Mouse (Mus musculus): Measurements from ENCODE around the gene Fgd2. TPM values are rescaled to one million over a fixed set of nuclear protein-coding genes. Genes with fewer than 3 reads are reported as not detected.

Fgd2 gene
- polyA plus RNA-seq, 1 experiment from 2014 or later: 6.4 TPM

- Histone ChIP-seq H3K9me3 (replicated peaks) (no peaks in the 10 kb centered on the region), H3K27ac (no peak overlapping the region), H3K4me3 (no peak overlapping the region), H3K27me3 (ENCODE audit: low read depth, poor library complexity, severe bottlenecking) (peaks cover 94% of the 10 kb centered on the region), H3K36me3 (no peaks in the 10 kb centered on the region), H3K4me1 (peaks cover 53% of the 10 kb centered on the region)
- WGBS: 93% methylated on average over 3 of the region's 3 CpGs
- DNase-seq (ENCODE audit: low spot score): no peak
Observed at GRCm38 (mm10) chr17:29323625-29324024, 37.1 kb upstream of the Fgd2 start.

GRCm38 (mm10) chr17:29325831-29326230, 34.9 kb upstream of the Fgd2 start:
- 50% methylated on average over 13 of the region's 13 CpGs for WGBS
- H3K36me3 ChIP-seq: peaks cover 11% of the 10 kb centered on the region
- peaks cover 77% of the 10 kb centered on the region for H3K27me3 ChIP-seq (ENCODE audit: low read depth, poor library complexity, severe bottlenecking)
- peak overlapping the region; percentile 50; the same call in 1 of the 2 replicates for H3K4me3 ChIP-seq
- H3K9me3 ChIP-seq (replicated peaks): no peaks in the 10 kb centered on the region
- DNase-seq (ENCODE audit: low spot score): no peak
- peak overlapping the region; percentile 77; the same call in 1 of the 2 replicates for H3K27ac ChIP-seq
- H3K4me1 ChIP-seq: peaks cover 41% of the 10 kb centered on the region

GRCm38 (mm10) chr17:29326531-29327529, 33.9 kb upstream of the Fgd2 start:
- Histone ChIP-seq H3K9me3 (replicated peaks) (no peaks in the 10 kb centered on the region), H3K4me1 (peaks cover 34% of the 10 kb centered on the region), H3K27me3 (ENCODE audit: low read depth, poor library complexity, severe bottlenecking) (peaks cover 67% of the 10 kb centered on the region), H3K36me3 (peaks cover 20% of the 10 kb centered on the region), H3K27ac (peak overlapping the region; percentile 77), H3K4me3 (peak overlapping the region; percentile 50)
- DNase-seq (ENCODE audit: low spot score): peak; percentile 76
- WGBS: 13% methylated on average over 52 of the region's 52 CpGs

GRCm38 (mm10) chr17:29327691-29328090, 33.0 kb upstream of the Fgd2 start:
- peak overlapping the region; percentile 77; the same call in 1 of the 2 replicates for H3K27ac ChIP-seq
- peaks cover 59% of the 10 kb centered on the region for H3K27me3 ChIP-seq (ENCODE audit: low read depth, poor library complexity, severe bottlenecking)
- peaks cover 25% of the 10 kb centered on the region for H3K4me1 ChIP-seq
- peaks cover 29% of the 10 kb centered on the region for H3K36me3 ChIP-seq
- H3K4me3 ChIP-seq: no peak overlapping the region
- H3K9me3 ChIP-seq (replicated peaks): no peaks in the 10 kb centered on the region
- no peak for DNase-seq (ENCODE audit: low spot score)
- 80% methylated on average over 9 of the region's 9 CpGs for WGBS

- no peak for DNase-seq (ENCODE audit: low spot score)
- Histone ChIP-seq H3K4me1 (peaks cover 22% of the 10 kb centered on the region), H3K27me3 (ENCODE audit: low read depth, poor library complexity, severe bottlenecking) (peaks cover 38% of the 10 kb centered on the region), H3K4me3 (no peak overlapping the region), H3K36me3 (peaks cover 51% of the 10 kb centered on the region), H3K27ac (no peak overlapping the region), H3K9me3 (replicated peaks) (no peaks in the 10 kb centered on the region)
- 88% methylated on average over 3 of the region's 3 CpGs for WGBS
Observed at GRCm38 (mm10) chr17:29330221-29330620, 30.5 kb upstream of the Fgd2 start.

GRCm38 (mm10) chr17:29330671-29331410, 29.9 kb upstream of the Fgd2 start:
- H3K36me3 ChIP-seq: peaks cover 57% of the 10 kb centered on the region
- H3K4me1 ChIP-seq: peaks cover 20% of the 10 kb centered on the region
- H3K4me3 ChIP-seq: no peak overlapping the region
- peaks cover 33% of the 10 kb centered on the region for H3K27me3 ChIP-seq (ENCODE audit: low read depth, poor library complexity, severe bottlenecking)
- no peaks in the 10 kb centered on the region for H3K9me3 ChIP-seq (replicated peaks)
- no peak overlapping the region for H3K27ac ChIP-seq
- 45% methylated on average over 5 of the region's 5 CpGs for WGBS
- no peak for DNase-seq (ENCODE audit: low spot score)

- no peak overlapping the region for H3K27ac ChIP-seq
- DNase-seq (ENCODE audit: low spot score): no peak
- no peaks in the 10 kb centered on the region for H3K9me3 ChIP-seq (replicated peaks)
- 73% methylated on average over 4 of the region's 4 CpGs for WGBS
- H3K27me3 ChIP-seq (ENCODE audit: low read depth, poor library complexity, severe bottlenecking): peaks cover 19% of the 10 kb centered on the region
- H3K4me3 ChIP-seq: no peak overlapping the region
- peaks cover 6% of the 10 kb centered on the region for H3K4me1 ChIP-seq
- peaks cover 71% of the 10 kb centered on the region for H3K36me3 ChIP-seq
Observed at GRCm38 (mm10) chr17:29332186-29332685, 28.5 kb upstream of the Fgd2 start.

- no peak overlapping the region for H3K27ac ChIP-seq
- H3K4me3 ChIP-seq: no peak overlapping the region
- H3K27me3 ChIP-seq (ENCODE audit: low read depth, poor library complexity, severe bottlenecking): no peaks in the 10 kb centered on the region
- H3K36me3 ChIP-seq: peaks cover 96% of the 10 kb centered on the region
- 91% methylated on average over 19 of the region's 19 CpGs for WGBS
- peaks cover 17% of the 10 kb centered on the region for H3K4me1 ChIP-seq
- no peak for DNase-seq (ENCODE audit: low spot score)
- no peaks in the 10 kb centered on the region for H3K9me3 ChIP-seq (replicated peaks)
Observed at GRCm38 (mm10) chr17:29336266-29336990, 24.3 kb upstream of the Fgd2 start.

GRCm38 (mm10) chr17:29337979-29338823, 22.5 kb upstream of the Fgd2 start:
- Histone ChIP-seq H3K9me3 (replicated peaks) (no peaks in the 10 kb centered on the region), H3K27me3 (ENCODE audit: low read depth, poor library complexity, severe bottlenecking) (no peaks in the 10 kb centered on the region), H3K4me1 (peaks cover 33% of the 10 kb centered on the region), H3K4me3 (no peak overlapping the region), H3K27ac (no peak overlapping the region), H3K36me3 (peaks cover 92% of the 10 kb centered on the region)
- DNase-seq (ENCODE audit: low spot score): no peak
- 92% methylated on average over 9 of the region's 9 CpGs for WGBS

- peaks cover 92% of the 10 kb centered on the region for H3K36me3 ChIP-seq
- 0 out of 2 replicates have a peak overlapping the region, but pooled peaks have one; percentile 33 for H3K27ac ChIP-seq
- DNase-seq (ENCODE audit: low spot score): no peak
Observed at GRCm38 (mm10) chr17:29339170-29339768, 21.4 kb upstream of the Fgd2 start.

GRCm38 (mm10) chr17:29340406-29341261, 20.1 kb upstream of the Fgd2 start:
- peaks cover 93% of the 10 kb centered on the region for H3K36me3 ChIP-seq
- no peak overlapping the region for H3K4me3 ChIP-seq
- WGBS: 88% methylated on average over 18 of the region's 18 CpGs

More at GRCm38 (mm10) chr17:29339170-29339768, 21.4 kb upstream of the Fgd2 start:
- Histone ChIP-seq H3K4me1 (peaks cover 33% of the 10 kb centered on the region), H3K27me3 (ENCODE audit: low read depth, poor library complexity, severe bottlenecking) (no peaks in the 10 kb centered on the region), H3K4me3 (no peak overlapping the region), H3K9me3 (replicated peaks) (no peaks in the 10 kb centered on the region)
- WGBS: 87% methylated on average over 11 of the region's 11 CpGs

More at GRCm38 (mm10) chr17:29340406-29341261, 20.1 kb upstream of the Fgd2 start:
- Histone ChIP-seq H3K9me3 (replicated peaks) (no peaks in the 10 kb centered on the region), H3K27me3 (ENCODE audit: low read depth, poor library complexity, severe bottlenecking) (no peaks in the 10 kb centered on the region), H3K27ac (peak overlapping the region; percentile 72), H3K4me1 (peaks cover 37% of the 10 kb centered on the region)
- no peak for DNase-seq (ENCODE audit: low spot score)

Data from limb, embryonic 10.5 days (tissue).